Comparison of ENCODE assay signal across 13 mouse cellular contexts in the genomic region with DNA sequence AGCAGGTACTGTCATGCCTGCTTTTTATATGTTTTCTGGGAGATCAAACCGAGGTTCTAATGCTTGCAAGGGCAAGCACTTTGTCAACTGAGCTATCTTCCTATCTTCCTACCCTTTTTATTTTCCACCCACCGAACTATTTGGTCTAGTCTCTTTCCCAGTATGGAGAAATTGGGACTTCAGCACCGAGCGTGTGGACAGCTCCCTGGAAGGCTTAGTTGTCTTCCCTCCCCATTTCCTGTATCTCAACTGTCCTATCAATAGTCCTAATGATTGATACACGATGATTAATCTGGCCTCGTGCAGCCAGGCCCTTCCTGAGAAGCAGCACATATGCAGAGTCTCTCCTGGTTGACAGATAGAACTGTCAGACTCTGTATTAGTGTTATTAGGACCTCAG.
DNase-seq lines count a peak whose midpoint lies in the region; ATAC-seq and TF ChIP-seq lines count a peak whose summit lies in the region.
"Had no signal": no experiment of that assay in that cellular context is flagged by ENCODE, and none has a peak within 500 bp of the region (broad histone marks: within the 10 kb centered on the region; RNA-seq: fewer than 3 reads in every experiment).

No protein-coding gene starts in this region.

- ATAC-seq in kidney, postnatal 0 days (replicated peaks; ENCODE audit: low FRiP score, low read depth), result no peak
- ATAC-seq: forebrain, embryonic 16.5 days; hindbrain, embryonic 16.5 days had no signal

- no peak overlapping the region for H3K4me3 ChIP-seq in kidney, postnatal 0 days (replicated peaks; ENCODE audit: low read depth, low read length)
- H3K4me3 ChIP-seq: neural tube, embryonic 13.5 days had no signal

- no peak overlapping the region for H3K9ac ChIP-seq in kidney, postnatal 0 days (ENCODE audit: low read depth, low read length)
- H3K9ac ChIP-seq: neural tube, embryonic 13.5 days had no signal

- no peaks in the 10 kb centered on the region for H3K4me1 ChIP-seq in kidney, postnatal 0 days (replicated peaks; ENCODE audit: insufficient read depth, low read length)
- H3K4me1 ChIP-seq: neural tube, embryonic 13.5 days had no signal

- no peak overlapping the region for H3K27ac ChIP-seq in kidney, postnatal 0 days
- H3K27ac ChIP-seq: neural tube, embryonic 13.5 days had no signal

- no peaks in the 10 kb centered on the region for H3K27me3 ChIP-seq in kidney, postnatal 0 days (ENCODE audit: insufficient read depth, low read length)
- H3K27me3 ChIP-seq: neural tube, embryonic 13.5 days had no signal

- no peaks in the 10 kb centered on the region for H3K9me3 ChIP-seq in kidney, postnatal 0 days (replicated peaks; ENCODE audit: low read length)
- H3K9me3 ChIP-seq: neural tube, embryonic 13.5 days had no signal

- peak; percentile 36 for DNase-seq in kidney, postnatal 0 days (ENCODE audit: low spot score)
- DNase-seq in kidney, adult 8-10 months, result no peak
- peak; percentile 32 for DNase-seq in right cerebral cortex, postnatal 4 days
- DNase-seq in right cerebral cortex, postnatal 36 days (ENCODE audit: low spot score in 2 of 2), result no peak
- DNase-seq in embryo, embryonic 10 days (ENCODE audit: low spot score), result peak; percentile 67
- DNase-seq in retina, embryonic 14.5 days (ENCODE audit: low spot score), result peak; percentile 66
- no peak for DNase-seq in MN1 (ENCODE audit: low spot score)
- DNase-seq in heart, adult 9 months (ENCODE audit: low spot score in 2 of 2), result no peak
- DNase-seq: cerebellum, postnatal 14 days; thymus, postnatal 25 days had no signal

- TF ChIP-seq CTCF in kidney, postnatal 0 days (IDR thresholded peaks at IDR 0.05; ENCODE audit: low read depth), result no peak

- H3K4me2 ChIP-seq in kidney, postnatal 0 days (ENCODE audit: low read length), result no peak overlapping the region
- H3K4me2 ChIP-seq: neural tube, embryonic 13.5 days had no signal

- WGBS in kidney, postnatal 0 days, result 30% methylated on average over 6 of the region's 6 CpGs

- H3K36me3 ChIP-seq in kidney, postnatal 0 days (ENCODE audit: insufficient read depth, low read length), result no peaks in the 10 kb centered on the region
- H3K36me3 ChIP-seq: neural tube, embryonic 13.5 days had no signal

Comparison
In these comparisons a context has a peak if more than half of its experiments do, and no peak if none do; other contexts are left out.
1. DNase-seq: peak in kidney, postnatal 0 days (single experiment), right cerebral cortex, postnatal 4 days (single experiment), embryo, embryonic 10 days (single experiment) and retina, embryonic 14.5 days (single experiment); none in kidney, adult 8-10 months (0 of 2), right cerebral cortex, postnatal 36 days (0 of 2), MN1 (single experiment) and heart, adult 9 months (0 of 2).